Mouse (Mus musculus): ENCODE data around the gene Arl5c. TPM values are rescaled to one million over a fixed set of nuclear protein-coding genes. Genes with fewer than 3 reads are reported as not detected.

Arl5c gene
- total and polyA plus RNA-seq, 3 experiments = 1.2 to 10.4 TPM; not detected in 1

DNA sequence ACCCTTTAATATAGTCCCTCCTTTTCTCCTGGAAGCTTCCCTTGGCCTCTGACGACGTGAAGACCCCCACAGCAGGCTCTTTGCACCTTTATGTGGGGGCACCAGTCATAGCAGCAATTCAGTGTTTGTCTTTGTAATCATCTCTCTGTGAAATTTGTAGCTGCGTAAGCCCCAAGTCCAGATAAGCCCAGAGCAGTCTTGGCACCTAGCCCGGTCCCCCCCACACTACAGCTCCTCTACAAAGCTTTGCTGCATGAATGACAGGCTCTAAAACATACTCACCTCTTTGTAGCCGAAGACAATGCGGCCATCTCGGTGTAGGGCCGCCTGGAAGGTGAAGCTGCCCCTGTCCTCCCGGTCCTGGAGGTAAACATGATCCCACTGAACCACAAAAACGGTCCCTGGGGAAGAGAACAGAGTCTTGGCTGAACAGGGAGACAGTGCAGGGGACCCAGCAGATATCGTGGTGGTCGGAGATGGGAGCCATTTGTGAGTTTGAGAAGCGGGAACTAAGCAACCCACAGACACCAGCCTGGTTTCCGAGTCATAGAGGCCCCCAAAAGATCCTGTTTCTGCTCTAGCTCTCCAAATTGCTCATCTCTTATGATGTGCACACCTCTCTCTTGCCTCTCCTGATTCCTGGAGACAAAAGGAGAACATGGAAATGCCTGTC lies 41.4 kb downstream of the Arl5c start (continued):
- TF ChIP-seq CTCF (IDR thresholded peaks at IDR 0.05 in 2 of 3, conservative IDR thresholded peaks at IDR 0.05 in 1 of 3; ENCODE audit: control insufficient read depth in 1 of 3, insufficient read depth in 1 of 3, low read depth in 2 of 3, low read length in 3 of 3, poor library complexity in 1 of 3, severe bottlenecking in 1 of 3) = no peak
- no peak for TF ChIP-seq POLR2AphosphoS5 (IDR thresholded peaks at IDR 0.05; ENCODE audit: borderline replicate concordance, low read depth, low read length)
- TF ChIP-seq GATA1 (IDR thresholded peaks at IDR 0.05; ENCODE audit: low read depth, low read length) = peak; percentile 93
- peak; percentile 43 for TF ChIP-seq TAL1 (IDR thresholded peaks at IDR 0.05; ENCODE audit: low read length)

DNA sequence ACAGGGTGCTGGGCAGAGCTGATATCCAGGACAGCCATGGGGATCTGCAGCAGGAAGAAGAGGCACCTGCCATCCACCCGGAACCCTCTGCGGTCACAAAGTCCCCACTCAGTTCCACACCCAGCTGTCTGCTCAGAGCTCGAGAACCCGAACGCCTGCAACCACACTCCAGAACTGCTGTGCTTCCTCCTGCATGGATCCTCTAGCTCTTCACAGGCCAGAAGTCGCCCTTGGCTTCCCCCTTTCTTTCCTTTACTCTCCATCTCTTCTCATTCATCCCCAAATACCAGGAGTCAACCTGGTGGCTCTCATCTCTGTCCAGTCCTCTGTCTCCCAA lies 42.1 kb downstream of the Arl5c start:
- H3K27ac ChIP-seq (ENCODE audit: control insufficient read depth, low read depth, low read length) = peak overlapping the region; percentile 96
- TF ChIP-seq TBP (IDR thresholded peaks at IDR 0.05; ENCODE audit: low read depth, low read length) (0 out of 2 replicates have a peak, but pooled peaks have one; percentile 23), MXI1 (IDR thresholded peaks at IDR 0.05; ENCODE audit: low read depth, low read length) (peak; percentile 41), POLR2A (IDR thresholded peaks at IDR 0.05; ENCODE audit: control insufficient read depth in 1 of 2, insufficient read depth in 1 of 2, low read depth in 1 of 2, low read length in 2 of 2, poor library complexity in 1 of 2) (0 out of 4 replicates have a peak, but pooled peaks of 1 of the 2 experiments have one; percentile 1), ELF1 (IDR thresholded peaks at IDR 0.05; ENCODE audit: low read depth, low read length) (0 out of 2 replicates have a peak, but pooled peaks have one; percentile 12), EP300 (IDR thresholded peaks at IDR 0.05; ENCODE audit: low read depth in 1 of 2, low read length in 2 of 2) (0 out of 4 replicates have a peak, but pooled peaks of 1 of the 2 experiments have one; percentile 0), UBTF (IDR thresholded peaks at IDR 0.05; ENCODE audit: borderline replicate concordance, insufficient read depth, low read depth, low read length) (no peak), TAL1 (IDR thresholded peaks at IDR 0.05; ENCODE audit: low read length) (peak; percentile 27), ETS1 (IDR thresholded peaks at IDR 0.05; ENCODE audit: low read depth, low read length) (no peak)
- H3K9ac ChIP-seq (ENCODE audit: control insufficient read depth, low read depth, low read length, poor library complexity, severe bottlenecking) = peak overlapping the region; percentile 82
- peak; percentile 76 for DNase-seq (ENCODE audit: low read depth, low spot score)
- H3K79me2 ChIP-seq (ENCODE audit: control insufficient read depth, insufficient read depth, low read length, poor library complexity) = peaks cover 27% of the 10 kb centered on the region
- peak overlapping the region; percentile 62 to 73 for H3K4me3 ChIP-seq (ENCODE audit: control insufficient read depth in 1 of 2, insufficient read depth in 1 of 2, low read depth in 2 of 2, low read length in 2 of 2)
- H3K4me1 ChIP-seq (ENCODE audit: control insufficient read depth in 1 of 2, insufficient read depth in 2 of 2, low read length in 2 of 2) = peaks cover 26 to 65% of the 10 kb centered on the region in 2 experiments
- H3K27me3 ChIP-seq (ENCODE audit: control insufficient read depth in 1 of 2, insufficient read depth in 2 of 2, low read length in 2 of 2) = no peaks in the 10 kb centered on the region
- H3K36me3 ChIP-seq (ENCODE audit: control insufficient read depth in 1 of 2, insufficient read depth in 2 of 2, low read length in 2 of 2) = peaks cover 0 to 50% of the 10 kb centered on the region in 2 experiments; a peak in 2 of 4 replicates
- H3K9me3 ChIP-seq (replicated peaks; ENCODE audit: insufficient read depth, low read length) = no peaks in the 10 kb centered on the region

DNA sequence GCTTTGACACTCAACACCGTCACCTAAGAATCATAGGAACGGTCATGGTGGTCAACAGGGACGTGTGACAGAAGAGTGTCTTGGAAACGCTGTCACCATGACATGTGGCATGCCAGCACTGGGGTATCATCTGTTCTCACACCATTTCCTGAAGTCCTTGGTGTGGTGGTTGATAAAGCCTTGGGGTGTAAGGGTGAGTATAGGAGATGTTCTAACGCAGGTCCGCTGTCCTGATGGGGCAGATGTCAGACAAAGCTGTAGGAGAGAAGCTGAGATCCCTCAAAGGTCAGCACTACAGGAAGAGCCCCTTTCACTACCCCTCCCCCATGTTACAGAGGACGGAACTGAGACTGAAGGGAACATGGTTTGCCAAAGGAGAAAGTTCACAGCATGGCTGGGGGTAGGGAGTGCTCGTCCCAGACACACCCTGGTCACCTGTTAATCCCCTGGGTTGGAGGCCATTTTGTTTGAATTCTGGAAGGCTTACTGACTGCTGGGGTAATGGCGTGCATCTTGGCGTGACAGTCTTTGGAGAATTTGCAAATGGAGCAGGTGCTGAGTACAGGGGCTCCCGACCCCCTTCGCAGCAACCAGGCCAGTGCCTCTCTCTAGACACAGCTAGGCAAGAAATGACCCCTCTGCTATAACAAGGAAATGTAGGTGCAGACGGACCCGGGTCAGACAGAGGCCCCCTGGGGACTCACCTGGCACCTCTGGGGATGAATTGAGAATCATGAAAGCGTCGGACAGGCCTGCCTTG lies 42.6 kb downstream of the Arl5c start:
- peak; percentile 79 for DNase-seq (ENCODE audit: low read depth, low spot score)
- Histone ChIP-seq H3K9me3 (replicated peaks; ENCODE audit: insufficient read depth, low read length) (no peaks in the 10 kb centered on the region), H3K36me3 (ENCODE audit: control insufficient read depth in 1 of 2, insufficient read depth in 2 of 2, low read length in 2 of 2) (peaks cover 0 to 45% of the 10 kb centered on the region in 2 experiments; a peak in 2 of 4 replicates), H3K4me1 (ENCODE audit: control insufficient read depth in 1 of 2, insufficient read depth in 2 of 2, low read length in 2 of 2) (peaks cover 22 to 61% of the 10 kb centered on the region in 2 experiments), H3K9ac (ENCODE audit: control insufficient read depth, low read depth, low read length, poor library complexity, severe bottlenecking) (peak overlapping the region; percentile 82), H3K79me2 (ENCODE audit: control insufficient read depth, insufficient read depth, low read length, poor library complexity) (peaks cover 27% of the 10 kb centered on the region), H3K4me3 (ENCODE audit: control insufficient read depth in 1 of 2, insufficient read depth in 1 of 2, low read depth in 2 of 2, low read length in 2 of 2) (peak overlapping the region; percentile 62 to 73), H3K27me3 (ENCODE audit: control insufficient read depth in 1 of 2, insufficient read depth in 2 of 2, low read length in 2 of 2) (no peaks in the 10 kb centered on the region), H3K27ac (ENCODE audit: control insufficient read depth, low read depth, low read length) (peak overlapping the region; percentile 96)
- no peak for TF ChIP-seq USF2 (IDR thresholded peaks at IDR 0.05; ENCODE audit: borderline replicate concordance in 1 of 2, insufficient read depth in 1 of 2, low read depth in 1 of 2, low read length in 2 of 2)
- TF ChIP-seq MAX (IDR thresholded peaks at IDR 0.05; ENCODE audit: low read length) = peak; percentile 26; the same call in 1 of the 2 replicates
- TF ChIP-seq EP300 (IDR thresholded peaks at IDR 0.05; ENCODE audit: low read depth in 1 of 2, low read length in 2 of 2) = peak; percentile 34 to 42; a peak in 3 of 4 replicates
- TF ChIP-seq MXI1 (IDR thresholded peaks at IDR 0.05; ENCODE audit: low read depth, low read length) = no peak; the same call in 1 of the 2 replicates
- TF ChIP-seq JUND (IDR thresholded peaks at IDR 0.05; ENCODE audit: low read depth, low read length) = 0 out of 2 replicates have a peak, but pooled peaks have one; percentile 42
- TF ChIP-seq ZMIZ1 (IDR thresholded peaks at IDR 0.05; ENCODE audit: low read depth, low read length) = 0 out of 2 replicates have a peak, but pooled peaks have one; percentile 36
- 0 out of 2 replicates have a peak, but pooled peaks have one; percentile 8 for TF ChIP-seq MYB (IDR thresholded peaks at IDR 0.05; ENCODE audit: low read depth, low read length)
- 0 out of 2 replicates have a peak, but pooled peaks have one; percentile 20 for TF ChIP-seq TBP (IDR thresholded peaks at IDR 0.05; ENCODE audit: low read depth, low read length)
- TF ChIP-seq CHD1 (IDR thresholded peaks at IDR 0.05; ENCODE audit: low read depth, low read length) = peak; percentile 71; the same call in 1 of the 2 replicates
- TF ChIP-seq ZKSCAN1 (IDR thresholded peaks at IDR 0.05; ENCODE audit: low read depth, low read length) = no peak
- peak; percentile 9; the same call in 1 of the 2 replicates for TF ChIP-seq TCF12 (IDR thresholded peaks at IDR 0.05; ENCODE audit: low read depth, low read length)
- no peak for TF ChIP-seq UBTF (IDR thresholded peaks at IDR 0.05; ENCODE audit: borderline replicate concordance, insufficient read depth, low read depth, low read length)
- peak; percentile 49 for TF ChIP-seq GATA1 (IDR thresholded peaks at IDR 0.05; ENCODE audit: low read depth, low read length)
- TF ChIP-seq MAZ (IDR thresholded peaks at IDR 0.05; ENCODE audit: low read depth, low read length) = peak; percentile 75
- TF ChIP-seq MEF2A (IDR thresholded peaks at IDR 0.05; ENCODE audit: extremely low read depth, insufficient replicate concordance, low read depth, low read length, poor library complexity, severe bottlenecking) = 0 out of 2 replicates have a peak, but pooled peaks have one; percentile 34
- no peak for TF ChIP-seq RAD21 (IDR thresholded peaks at IDR 0.05; ENCODE audit: low read depth, low read length)
- no peak for TF ChIP-seq POLR2AphosphoS2 (IDR thresholded peaks at IDR 0.05; ENCODE audit: low read length)

Measured in MEL (cell line).